Mouse (Mus musculus) heart, postnatal 0 days (tissue): ENCODE measurements around the gene Tpx2.

Source experiments
- CTCF ChIP-seq: IDR thresholded peaks from 2 replicates; pipeline ENCODE4 v1.5.1; 2016; ENCODE audit warnings: antibody characterized with exemption, control low read depth, low read depth
- EP300 ChIP-seq: IDR thresholded peaks from 2 replicates; pipeline ENCODE4 v1.6.1; 2016; ENCODE audit warnings: antibody characterized with exemption, low read depth

DNA sequence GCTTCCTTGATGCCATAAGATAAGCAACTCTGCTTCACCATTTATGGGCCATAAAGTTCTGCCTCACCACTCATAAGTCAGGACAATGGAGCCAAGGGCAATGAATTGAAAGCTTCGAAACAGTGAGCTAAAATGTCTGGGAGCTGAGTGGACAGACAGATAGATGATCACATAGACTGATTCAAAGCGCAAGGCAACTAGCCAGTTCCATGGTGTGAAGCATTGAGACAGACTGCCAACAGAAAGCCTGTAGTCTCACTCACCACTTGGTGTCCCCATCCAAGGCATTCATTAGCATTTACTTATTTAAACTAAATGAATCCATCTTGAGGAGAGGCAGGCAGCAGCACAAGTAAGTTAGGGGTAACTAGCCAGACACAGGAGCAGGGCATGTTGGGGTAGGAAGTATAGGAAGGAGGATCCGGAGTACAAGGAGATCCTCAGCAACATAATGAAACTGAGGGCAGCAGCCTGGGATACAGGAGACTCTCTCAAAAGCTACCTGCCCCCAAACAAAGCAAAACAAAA is 28.6 kb upstream of the Tpx2 start:
- TF ChIP-seq EP300 (no peak), CTCF (no peak)
